Mouse (Mus musculus) activated CD4-positive, CD25-positive, alpha-beta regulatory T cell, adult 4 months (primary cell): ENCODE results near the gene Sync. TPM values are rescaled to one million over a fixed set of nuclear protein-coding genes. Genes with fewer than 3 reads are reported as not detected.

Experiments
- ATAC-seq: one replicate; pipeline ENCODE4 v1.8.0; 2017
- polyA plus RNA-seq, 2 experiments: library from polyadenylated mRNA; unstranded; fragments of 100-300 nt; shearing (Covaris generic); gene quantifications; one replicate each; pipeline ENCODE4 v1.2.1; 2017

Gene Sync
- under 1 TPM; 0.46 to 0.48 TPM for polyA plus RNA-seq

GRCm38 (mm10) chr4:129287472-129287981 is at the start of gene Sync:
Sync (plus strand) TSS chr4:129287617.
- no peak for ATAC-seq

DNA sequence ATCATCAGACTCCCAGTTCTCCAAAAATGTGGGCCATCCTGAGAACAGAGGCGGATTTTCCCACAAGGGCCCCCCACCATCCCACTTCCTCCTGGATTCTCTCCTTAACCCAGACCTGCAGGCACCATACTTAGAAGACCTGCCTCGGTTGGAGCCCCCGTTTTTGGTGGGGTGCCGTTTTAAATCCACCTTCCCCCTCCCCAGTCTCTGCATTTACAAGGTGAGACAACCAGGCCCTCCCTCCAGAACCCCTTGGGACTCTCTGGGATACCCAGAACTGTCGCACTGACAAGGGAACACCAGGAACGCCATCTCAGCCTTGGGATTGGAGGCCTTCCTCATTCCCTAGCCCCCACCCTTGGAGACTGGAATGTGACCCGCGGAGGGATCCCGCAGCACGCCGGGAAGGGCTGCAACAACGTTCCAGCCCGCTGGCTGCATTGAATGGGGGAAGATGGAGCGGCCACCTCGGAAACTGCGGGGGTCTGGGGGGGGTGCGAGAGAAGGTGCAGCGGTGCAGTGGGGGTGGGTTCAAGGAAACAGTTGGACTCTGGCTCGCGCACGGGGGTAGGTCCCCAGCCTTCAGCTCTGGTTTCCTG is 49.5 kb upstream of the Sync start:
- ATAC-seq, result no peak

DNA sequence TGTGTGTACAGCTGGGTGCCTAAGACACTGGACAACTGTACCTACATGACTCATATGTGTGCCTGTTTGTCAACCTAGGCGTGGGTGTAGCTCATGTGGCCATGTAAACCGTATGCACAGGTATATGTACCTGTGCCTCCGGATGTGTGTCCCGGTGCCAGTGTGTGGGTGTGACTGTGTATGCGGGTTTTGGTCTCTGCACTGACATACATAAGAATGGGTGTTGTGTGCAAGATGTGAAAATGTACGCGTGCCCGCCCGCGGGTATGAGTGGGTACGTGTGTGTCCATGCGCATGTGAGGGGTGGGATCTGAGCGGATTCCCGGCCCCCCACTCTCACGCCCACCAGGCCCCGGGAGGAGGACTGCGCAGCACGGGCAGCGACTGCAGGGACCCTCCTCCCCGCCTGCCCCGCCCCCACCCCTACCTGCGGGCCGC is 48.8 kb upstream of the Sync start:
- ATAC-seq, result no peak

GRCm38 (mm10) chr4:129239075-129239474 is 48.3 kb upstream of the Sync start:
- no peak for ATAC-seq

GRCm38 (mm10) chr4:129241898-129242297 is 45.5 kb upstream of the Sync start:
- no peak for ATAC-seq

GRCm38 (mm10) chr4:129242327-129242726 is 45.1 kb upstream of the Sync start:
- ATAC-seq, result no peak

DNA sequence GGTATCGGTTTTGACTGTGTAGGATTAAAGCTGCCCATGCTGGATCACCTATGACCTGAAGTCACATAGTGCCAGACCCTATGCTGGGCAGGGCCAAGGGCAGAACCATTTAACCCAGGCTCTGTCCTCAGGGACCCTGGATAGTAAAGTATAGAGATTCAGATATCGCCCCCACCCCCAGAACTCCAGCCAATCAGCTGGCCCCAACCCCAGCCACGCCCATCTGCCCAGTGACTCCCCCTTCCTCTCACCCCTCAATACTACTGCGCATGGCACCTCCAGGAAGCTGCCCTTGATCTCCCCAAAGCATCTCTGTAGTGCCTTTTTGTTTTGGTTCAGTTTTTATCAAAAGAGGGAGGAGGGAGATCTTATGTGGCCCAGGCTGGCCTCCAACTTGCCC is 44.7 kb upstream of the Sync start:
- no peak for ATAC-seq

DNA sequence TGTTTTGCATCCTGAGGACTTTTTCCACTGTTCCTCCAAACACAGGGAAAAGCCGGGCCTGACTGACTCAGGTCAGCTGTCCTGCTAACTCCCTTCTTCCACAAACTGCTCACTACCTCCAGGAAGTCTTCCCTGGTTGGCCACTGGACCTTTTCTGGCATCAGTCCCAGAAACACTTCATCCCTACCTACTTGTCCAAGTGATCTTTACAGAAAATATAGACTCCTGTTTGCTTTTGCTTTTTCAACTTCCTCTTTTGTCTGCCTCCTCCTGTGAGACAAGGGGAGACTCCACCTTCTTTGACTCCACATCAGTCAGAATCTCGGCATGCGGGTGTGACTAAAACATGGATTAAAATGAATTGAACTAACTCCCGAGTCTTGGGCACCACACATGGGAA is 42.6 kb upstream of the Sync start:
- ATAC-seq, result no peak

GRCm38 (mm10) chr4:129246360-129247301 is 40.8 kb upstream of the Sync start:
- ATAC-seq, result no peak

GRCm38 (mm10) chr4:129247381-129248242 is 39.8 kb upstream of the Sync start:
- no peak for ATAC-seq

- ATAC-seq, result no peak
Measured at GRCm38 (mm10) chr4:129248243-129248767, 39.1 kb upstream of the Sync start.

GRCm38 (mm10) chr4:129249288-129249687 is 38.1 kb upstream of the Sync start:
- no peak for ATAC-seq

DNA sequence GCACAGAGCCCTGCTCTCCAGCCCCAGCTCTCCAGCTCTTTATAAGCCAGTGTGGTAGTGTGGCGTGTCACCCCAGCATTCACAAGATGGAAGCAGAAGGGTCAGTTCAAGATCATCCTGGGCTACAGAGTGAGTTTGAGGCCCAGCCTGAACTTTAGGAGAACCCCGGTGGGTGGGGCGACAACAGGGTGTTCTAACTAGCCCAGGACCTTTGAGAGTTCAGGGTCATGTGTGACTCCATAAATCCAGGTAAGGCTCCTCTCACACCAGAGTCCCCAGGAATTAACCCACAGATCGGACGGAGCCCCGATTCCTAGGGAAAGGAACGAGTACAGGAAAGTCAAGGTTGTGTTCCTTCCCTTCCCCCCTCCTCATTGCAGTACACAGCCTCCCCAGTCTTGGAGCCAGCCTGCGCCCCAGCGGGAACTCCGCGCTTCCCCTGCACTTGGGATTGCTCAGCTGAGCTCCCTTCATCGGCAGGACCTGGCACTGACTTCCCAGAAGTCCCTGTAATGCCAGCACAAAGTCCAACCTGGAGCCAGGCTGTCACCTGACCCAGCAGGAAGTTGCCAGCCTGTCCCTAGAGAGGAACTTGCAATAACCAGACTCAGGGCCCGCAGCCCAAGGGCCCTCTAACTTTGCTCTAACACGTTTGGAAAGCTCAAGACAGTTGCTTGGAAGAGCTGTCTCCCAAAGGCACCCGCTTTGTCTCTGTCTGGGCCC is 36.5 kb upstream of the Sync start:
- no peak for ATAC-seq

GRCm38 (mm10) chr4:129251482-129252125 is 35.8 kb upstream of the Sync start:
- ATAC-seq, result no peak

DNA sequence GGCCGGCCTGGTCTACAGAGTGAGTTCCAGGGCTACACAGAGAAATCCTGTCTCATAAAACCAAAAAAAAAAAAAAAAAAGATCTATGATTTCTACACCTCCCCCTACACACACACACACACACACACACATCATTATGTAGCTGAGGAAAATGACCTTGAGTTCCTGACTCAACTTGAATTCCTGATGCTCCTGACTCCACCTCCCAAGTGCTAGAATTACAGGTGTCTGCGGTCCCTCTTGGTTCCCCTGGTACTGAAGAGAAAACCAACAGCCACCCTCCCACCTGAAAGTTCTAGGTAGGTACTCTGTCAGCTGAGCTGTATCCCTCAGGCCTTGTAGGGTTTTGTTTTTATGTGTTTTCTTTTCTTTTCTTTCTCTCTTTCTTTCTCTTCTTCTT is 34.9 kb upstream of the Sync start:
- no peak for ATAC-seq

DNA sequence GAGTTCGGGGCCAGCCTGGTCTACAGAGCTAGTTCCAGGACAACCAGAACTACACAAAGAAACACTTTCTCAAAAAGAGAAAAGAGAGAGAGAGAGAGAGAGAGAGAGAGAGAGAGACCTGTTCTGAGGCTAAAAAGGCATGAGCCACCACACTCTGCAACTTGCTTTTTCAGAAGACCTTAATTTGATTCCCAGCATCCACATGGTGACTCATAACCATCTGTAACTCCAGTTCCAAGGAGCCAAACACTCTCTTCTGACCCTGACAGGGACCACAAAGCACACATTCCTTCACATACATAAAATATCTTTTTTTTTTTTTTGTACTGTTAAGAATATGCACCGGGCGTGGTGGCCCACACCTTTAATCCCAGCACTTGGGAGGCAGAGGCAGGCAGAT is 32.8 kb upstream of the Sync start:
- ATAC-seq, result no peak

DNA sequence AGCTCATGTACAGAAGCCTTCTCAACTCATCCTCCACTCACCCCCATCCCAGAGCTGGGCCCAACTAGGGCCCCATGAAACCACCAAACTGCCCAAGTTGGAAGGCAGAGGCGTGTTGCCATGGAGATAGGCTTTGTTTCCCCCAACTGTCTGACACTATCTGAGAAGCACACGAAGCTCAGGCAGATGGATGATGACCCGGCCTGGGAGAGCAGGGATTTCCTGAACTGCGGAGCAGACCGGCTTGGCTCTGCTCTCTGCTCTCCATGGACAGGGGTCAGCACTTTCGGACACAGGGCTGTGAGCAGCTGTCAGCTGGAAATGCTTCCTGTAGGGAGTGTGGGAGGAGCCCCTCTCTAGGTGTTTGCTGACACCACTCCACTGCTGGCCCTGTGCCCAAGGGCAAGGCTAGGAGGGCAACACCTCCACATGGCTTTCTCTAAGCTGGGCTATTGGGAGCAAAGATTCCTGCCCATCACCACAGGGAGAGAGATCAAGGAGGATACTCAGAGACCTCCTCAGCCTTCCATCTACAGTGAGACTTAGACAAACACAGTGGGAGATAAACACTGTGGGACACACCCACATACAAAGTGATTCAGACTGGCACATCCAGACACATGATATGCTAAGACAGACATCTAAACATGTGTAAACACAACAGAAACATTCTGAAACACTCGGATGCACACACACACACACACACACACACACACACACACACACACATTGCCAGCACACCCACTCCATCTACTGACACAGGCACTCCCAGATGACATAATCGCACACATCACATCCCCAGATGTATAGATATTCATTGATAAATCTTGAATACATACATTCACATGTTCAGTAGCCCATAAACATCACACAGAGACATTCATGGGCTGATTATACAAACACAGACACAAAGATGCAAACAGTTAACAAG is 30.7 kb upstream of the Sync start:
- ATAC-seq, result peak; percentile 54

DNA sequence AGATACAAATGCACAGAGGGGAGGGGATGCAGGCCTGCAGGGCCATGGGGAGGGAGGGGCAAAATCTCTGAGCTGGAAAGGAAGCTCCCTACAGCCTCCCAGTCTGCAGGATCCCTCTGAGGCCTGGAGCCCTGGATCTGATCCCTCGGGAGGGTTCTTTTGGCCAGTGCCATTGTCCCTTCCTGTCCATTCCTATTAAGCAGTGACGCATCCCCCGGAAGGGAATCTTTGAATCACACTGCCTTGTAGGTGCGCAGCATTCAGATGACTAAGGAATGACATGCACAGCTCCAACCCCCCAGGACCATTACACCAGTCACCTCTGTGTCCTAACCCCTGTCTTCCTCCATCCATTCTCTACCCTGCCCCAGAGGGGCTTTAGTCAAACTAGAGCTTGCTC is 28.3 kb upstream of the Sync start:
- ATAC-seq, result no peak

DNA sequence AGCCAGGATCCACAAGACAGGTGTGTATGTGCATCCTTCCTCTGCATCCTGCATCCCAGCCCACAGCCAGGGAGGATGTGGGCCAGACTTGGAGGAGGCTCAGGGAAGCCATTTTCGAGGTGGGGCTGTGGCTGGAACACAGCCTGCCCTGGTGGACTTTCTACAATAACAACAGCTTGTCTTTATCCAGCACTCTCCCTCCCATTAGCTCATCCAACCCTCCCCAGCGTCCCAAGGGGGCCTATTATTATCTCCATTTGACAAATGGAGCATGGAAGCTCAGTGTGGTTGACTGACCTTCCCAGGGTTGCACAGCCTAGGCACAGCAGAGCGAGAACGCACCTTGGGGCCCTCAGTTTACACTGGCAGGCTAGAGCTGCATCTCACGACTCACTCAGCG is 26.7 kb upstream of the Sync start:
- ATAC-seq, result no peak

DNA sequence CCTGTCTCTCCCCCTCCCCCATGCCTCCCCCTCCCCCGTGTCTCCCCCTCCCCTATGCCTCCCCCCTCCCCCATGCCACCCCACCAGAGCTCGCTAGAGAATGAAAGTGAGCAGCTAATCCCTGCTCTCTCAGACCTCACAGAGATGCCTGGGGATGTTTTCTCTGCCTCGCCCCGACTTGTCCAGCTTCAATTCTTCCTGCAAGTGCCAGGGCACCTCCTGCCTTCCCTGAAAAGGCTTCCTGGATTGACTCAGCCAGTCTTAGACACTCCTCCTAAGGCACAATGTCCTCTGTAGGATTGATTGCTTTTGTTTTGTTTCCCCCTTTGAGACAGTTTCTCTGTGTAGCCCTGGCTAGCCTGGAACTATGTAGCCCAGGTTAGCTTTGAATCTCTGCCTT is 26.2 kb upstream of the Sync start, which contains the start of gene C77080:
Gene C77080 (minus strand): TSS at position 209 of the 400 bp plus-strand sequence.
- no peak for ATAC-seq
